Mouse (Mus musculus): Measurements from ENCODE around the gene Gnb1.
A peak's percentile ranks its signal among the peaks of the same experiment; 100 is the strongest.

Gnb1 gene

GRCm38 (mm10) chr4:155577741-155578140 is 86.6 kb downstream of the Gnb1 start:
- no peak for DNase-seq (ENCODE audit: low spot score in 2 of 2)

- no peak for DNase-seq (ENCODE audit: low spot score in 2 of 2)
Observed at GRCm38 (mm10) chr4:155578336-155579125, 87.4 kb downstream of the Gnb1 start.

- peak in 1 of 2 experiments; percentile 50 for DNase-seq (ENCODE audit: low spot score in 2 of 2)
Observed at GRCm38 (mm10) chr4:155580420-155580819, 89.3 kb downstream of the Gnb1 start.

- no peak for DNase-seq (ENCODE audit: low spot score in 2 of 2)
Observed at GRCm38 (mm10) chr4:155582279-155582905, 91.2 kb downstream of the Gnb1 start.

GRCm38 (mm10) chr4:155589356-155589755 is 98.2 kb downstream of the Gnb1 start:
- DNase-seq (ENCODE audit: low spot score in 2 of 2), result no peak

- no peak for DNase-seq (ENCODE audit: low spot score in 2 of 2)
Observed at GRCm38 (mm10) chr4:155591012-155591719, 100.0 kb downstream of the Gnb1 start.

DNA sequence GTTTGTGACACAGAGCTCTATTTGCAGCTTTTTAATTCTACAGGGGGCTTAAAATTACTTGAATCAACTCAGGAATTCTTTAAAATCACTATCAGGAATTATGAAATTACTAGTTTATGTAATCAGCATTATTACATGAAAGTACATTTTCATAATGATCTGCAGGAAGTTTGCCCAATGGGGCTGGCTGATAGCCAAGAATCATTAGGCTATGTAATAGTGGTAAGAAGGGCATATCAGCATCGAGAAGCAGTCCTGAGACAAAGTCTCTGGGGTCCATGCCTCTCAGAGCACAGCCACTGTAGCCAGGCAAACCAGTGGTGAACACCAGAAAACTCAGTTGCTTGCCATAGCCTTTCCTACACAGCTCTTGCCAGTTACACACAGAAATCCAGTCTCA is 102.6 kb downstream of the Gnb1 start:
- DNase-seq (ENCODE audit: low spot score in 2 of 2), result no peak

DNA sequence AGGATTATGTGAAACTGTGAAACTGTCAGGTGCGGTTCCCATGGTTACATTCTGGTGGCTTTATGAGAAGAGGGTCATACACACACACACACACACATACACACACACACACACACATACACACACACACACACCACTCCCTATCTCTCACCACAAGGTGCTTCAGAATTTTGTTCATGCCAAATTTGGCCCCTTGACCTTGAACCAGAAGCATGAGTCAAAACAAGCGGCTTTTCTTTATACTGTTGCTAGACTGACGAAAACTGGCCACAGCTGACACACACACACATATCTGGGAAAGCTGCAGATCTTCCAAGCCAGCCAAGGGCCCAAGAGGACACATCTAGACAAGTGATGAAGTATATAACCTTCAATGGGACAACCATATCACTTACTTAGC is 104.6 kb downstream of the Gnb1 start:
- no peak for DNase-seq (ENCODE audit: low spot score in 2 of 2)

GRCm38 (mm10) chr4:155596606-155597005 is 105.4 kb downstream of the Gnb1 start:
- DNase-seq (ENCODE audit: low spot score in 2 of 2), result no peak

GRCm38 (mm10) chr4:155598536-155598935 is 107.4 kb downstream of the Gnb1 start:
- no peak for DNase-seq (ENCODE audit: low spot score in 2 of 2)

- no peak for DNase-seq (ENCODE audit: low spot score in 2 of 2)
Observed at GRCm38 (mm10) chr4:155599901-155600825, 109.0 kb downstream of the Gnb1 start.

GRCm38 (mm10) chr4:155601091-155601996 is 110.2 kb downstream of the Gnb1 start, which contains the start of gene Slc35e2:
Gene Slc35e2 (plus strand): TSS chr4:155601416.
- peak; percentile 91 to 92 for DNase-seq (ENCODE audit: low spot score in 2 of 2)

DNA sequence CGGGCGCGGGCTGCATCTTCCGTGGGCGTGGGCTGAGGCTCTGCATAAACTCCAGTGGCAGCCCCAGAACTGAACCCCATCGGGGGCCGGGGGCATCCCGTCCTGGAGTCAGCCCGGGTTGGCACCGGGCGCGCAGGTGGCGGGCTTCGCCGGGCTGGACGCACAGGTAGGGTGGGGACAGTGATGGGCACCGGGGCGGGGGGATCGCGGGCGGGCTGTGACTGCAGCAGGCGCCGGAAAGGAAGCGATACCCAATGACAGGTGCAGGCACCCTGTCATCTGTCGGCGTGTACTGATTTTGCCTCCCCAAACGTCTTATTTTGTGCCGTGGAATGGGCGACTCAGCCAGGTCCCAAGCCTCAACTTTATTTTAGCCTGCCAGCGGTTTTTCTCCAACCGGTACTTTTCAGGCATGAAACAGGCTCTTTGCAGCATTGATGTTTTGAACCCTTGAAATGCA is 110.9 kb downstream of the Gnb1 start:
- DNase-seq (ENCODE audit: low spot score in 2 of 2), result no peak

GRCm38 (mm10) chr4:155602753-155603152 is 111.6 kb downstream of the Gnb1 start:
- DNase-seq (ENCODE audit: low spot score in 2 of 2), result no peak

GRCm38 (mm10) chr4:155603801-155604200 is 112.6 kb downstream of the Gnb1 start:
- DNase-seq (ENCODE audit: low spot score in 2 of 2), result no peak

DNA sequence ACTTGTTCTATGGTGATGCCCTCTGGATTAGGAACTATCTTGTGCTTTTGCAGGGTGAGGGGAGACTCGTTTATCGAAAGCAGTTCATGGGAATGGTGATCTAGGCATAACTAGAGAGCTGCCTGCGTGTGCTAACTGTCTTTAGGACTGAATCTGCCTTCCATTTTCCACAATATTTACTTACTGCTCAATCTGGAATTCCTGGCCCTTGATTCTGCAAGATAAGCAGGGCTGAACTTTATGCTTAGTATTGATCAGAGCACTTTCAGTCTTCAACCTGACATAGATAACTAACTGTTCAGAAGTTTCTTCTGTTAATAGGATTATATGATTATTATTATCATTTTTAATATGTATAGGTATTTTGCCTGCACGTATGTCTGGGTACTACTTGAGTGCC is 114.0 kb downstream of the Gnb1 start:
- DNase-seq (ENCODE audit: low spot score in 2 of 2), result no peak

GRCm38 (mm10) chr4:155606825-155607224 is 115.7 kb downstream of the Gnb1 start:
- DNase-seq (ENCODE audit: low spot score in 2 of 2), result no peak

Measured in frontal cortex, postnatal 14 days (tissue).